Mouse (Mus musculus): ENCODE results near the gene Arf4.
A peak's percentile ranks its signal among the peaks of the same experiment; 100 is the strongest.
"Not testable (repeated sequence)": the region's sequence is repeated elsewhere in the genome, so short reads cannot be mapped to it uniquely, and the experiment has no call there.

Gene Arf4

GRCm38 (mm10) chr14:26662488-26662887 lies 24.6 kb downstream of the Arf4 start:
- DNase-seq (ENCODE audit: low spot score): no peak

GRCm38 (mm10) chr14:26663851-26664250 lies 26.0 kb downstream of the Arf4 start:
- DNase-seq (ENCODE audit: low spot score): no peak

- no peak for DNase-seq (ENCODE audit: low spot score)
Measured at GRCm38 (mm10) chr14:26667991-26668370, 30.1 kb downstream of the Arf4 start.

GRCm38 (mm10) chr14:26668371-26669291 lies 30.8 kb downstream of the Arf4 start:
- peak; percentile 43 for DNase-seq (ENCODE audit: low spot score)

DNA sequence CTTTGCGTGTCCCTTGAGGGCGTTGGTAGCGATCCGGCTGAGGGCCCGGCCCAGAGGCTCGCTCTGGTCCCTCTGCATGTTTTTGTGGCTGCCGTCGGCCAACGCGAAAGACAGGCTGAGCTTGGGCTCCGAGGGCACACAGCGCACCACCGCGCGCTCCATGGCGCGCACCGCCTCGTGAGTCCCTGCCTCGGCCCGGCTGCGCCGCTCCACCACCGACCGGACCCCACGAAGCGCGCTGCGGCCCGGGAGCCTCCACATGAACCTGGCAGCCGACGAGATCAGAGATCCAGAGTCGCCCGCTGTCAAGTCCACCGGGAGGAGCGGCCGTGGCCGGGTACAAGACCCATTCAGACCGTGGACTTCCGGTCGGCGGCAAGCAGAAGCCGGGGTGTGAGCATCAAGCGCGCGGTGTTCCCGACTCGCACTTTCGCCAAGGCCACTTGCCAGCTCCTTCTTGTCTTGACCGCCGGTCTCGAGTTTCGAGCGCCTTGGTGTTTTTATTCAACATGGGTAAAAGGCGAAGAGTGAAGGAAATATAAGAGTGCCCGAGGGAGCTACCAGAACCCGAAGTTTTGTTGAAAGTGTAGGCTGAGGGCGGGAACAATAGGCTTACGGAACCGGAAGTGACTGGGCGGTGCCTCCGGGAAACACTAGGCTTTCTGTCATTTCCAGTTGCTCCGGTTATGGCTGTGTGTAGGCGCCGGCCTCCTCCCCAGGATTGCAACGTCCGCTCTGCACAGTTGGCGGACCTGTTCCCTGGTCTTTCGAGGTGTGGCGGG lies 31.6 kb downstream of the Arf4 start, which contains the start of gene Pde12:
TSS of gene Pde12 (minus strand) at position 592 of the 782 bp plus-strand sequence.
- peak; percentile 91 for DNase-seq (ENCODE audit: low spot score)

DNA sequence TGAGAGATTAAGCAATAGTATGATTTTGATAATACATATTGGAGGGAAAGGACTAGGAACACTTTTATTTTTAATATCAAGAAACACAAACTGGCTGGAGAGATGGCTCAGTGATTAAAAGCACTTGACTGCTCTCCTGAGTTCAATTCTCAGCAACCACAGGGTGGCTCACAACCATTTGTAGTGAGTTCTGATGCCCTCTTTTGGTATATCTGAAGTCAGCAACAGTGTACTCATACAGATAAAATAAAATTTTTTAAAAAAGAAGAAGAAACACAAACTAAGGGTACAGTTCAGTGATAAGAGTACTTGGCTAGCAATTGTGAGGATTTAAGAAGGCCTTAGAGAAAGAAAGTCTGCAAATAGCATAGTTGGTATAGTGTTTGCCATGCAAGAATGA lies 33.1 kb downstream of the Arf4 start:
- DNase-seq (ENCODE audit: low spot score): no peak

DNA sequence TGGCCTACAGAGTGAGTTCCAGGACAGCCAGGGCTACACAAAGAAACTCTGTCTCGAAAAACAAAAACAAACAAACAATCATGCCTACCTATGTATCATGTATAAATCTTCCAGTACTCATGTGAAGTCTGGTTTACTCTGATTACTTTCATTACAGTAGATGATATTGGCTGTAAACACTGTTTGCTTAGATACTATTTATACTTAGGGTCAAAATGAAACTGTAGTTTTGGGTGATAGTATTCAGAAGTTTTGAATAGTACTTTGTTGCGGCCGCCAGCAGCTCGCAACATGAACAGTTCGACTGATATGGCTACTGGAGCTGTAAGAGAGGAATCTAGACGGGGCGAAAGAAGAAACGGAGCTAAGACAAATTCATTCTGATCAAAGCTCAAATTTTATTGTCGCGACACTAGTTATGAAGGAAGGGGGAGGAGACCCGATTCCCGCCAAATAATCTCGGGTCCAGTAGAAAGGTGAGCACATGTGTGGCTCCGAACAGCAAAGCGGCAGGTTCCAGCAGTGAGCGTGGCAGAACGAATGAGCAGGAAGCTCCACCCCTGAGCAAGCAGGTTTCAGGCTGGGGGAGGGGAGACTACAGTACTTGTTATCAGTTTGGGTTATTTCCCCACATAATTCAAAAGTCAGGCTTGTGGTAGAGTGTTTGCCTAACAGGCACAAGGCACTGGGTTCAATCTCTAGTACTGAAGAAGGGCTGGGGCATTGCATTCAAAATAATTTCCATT lies 34.2 kb downstream of the Arf4 start:
- DNase-seq (ENCODE audit: low spot score): not testable (repeated sequence)

DNA sequence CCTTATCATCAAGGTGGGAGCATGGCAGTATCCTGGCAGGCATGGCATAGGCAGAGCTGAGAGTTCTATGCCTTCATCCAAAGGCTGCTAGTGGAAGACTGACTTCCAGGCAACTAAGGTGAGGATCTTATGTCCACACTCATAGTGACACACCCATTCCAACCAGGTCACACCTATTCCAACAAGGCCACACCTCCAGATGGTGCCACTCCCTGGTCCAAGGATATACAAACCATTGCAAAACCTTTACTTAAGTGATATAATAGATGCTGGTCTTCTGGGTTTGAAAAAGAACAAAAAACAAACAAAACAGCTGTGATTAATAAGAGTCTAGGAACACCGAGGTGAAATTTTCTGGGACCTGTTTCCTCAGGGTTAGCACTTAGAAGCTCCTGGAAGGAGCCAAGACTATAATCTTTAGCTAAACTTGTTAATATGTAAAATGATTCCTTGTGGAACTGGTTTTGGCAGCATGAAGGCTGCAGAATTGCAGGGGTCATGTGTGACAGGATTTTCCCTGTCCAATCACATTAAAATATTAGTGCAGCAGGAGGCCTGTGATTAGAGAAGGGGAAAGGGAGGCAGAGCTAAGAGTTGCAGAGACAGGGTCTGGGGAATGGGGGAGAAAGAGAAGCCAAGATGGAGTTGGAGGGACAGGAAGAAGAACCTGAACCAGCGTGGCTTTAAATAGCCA lies 36.7 kb downstream of the Arf4 start:
- DNase-seq (ENCODE audit: low spot score): not testable (repeated sequence)

DNA sequence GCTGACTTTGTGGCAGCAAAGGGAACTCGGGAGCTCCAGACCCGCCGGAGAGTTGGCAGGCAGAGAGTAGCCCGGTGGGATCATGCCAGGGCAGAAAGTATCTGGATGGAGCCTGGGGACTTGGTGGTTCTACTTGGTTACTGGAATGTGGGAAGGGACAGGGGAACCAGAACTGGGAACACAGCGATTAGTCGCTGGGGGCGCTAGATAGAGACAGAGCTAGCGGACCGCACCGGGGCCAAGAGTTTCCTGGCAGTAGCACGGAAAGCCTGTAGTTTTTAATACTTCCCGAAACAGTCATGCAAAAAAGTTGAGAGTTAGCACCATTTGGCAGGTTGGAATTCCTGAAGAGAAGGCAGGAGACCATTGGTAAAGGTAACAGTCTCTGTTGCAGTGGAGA lies 37.5 kb downstream of the Arf4 start:
- DNase-seq (ENCODE audit: low spot score): no peak

GRCm38 (mm10) chr14:26675791-26676190 lies 37.9 kb downstream of the Arf4 start:
- no peak for DNase-seq (ENCODE audit: low spot score)

DNA sequence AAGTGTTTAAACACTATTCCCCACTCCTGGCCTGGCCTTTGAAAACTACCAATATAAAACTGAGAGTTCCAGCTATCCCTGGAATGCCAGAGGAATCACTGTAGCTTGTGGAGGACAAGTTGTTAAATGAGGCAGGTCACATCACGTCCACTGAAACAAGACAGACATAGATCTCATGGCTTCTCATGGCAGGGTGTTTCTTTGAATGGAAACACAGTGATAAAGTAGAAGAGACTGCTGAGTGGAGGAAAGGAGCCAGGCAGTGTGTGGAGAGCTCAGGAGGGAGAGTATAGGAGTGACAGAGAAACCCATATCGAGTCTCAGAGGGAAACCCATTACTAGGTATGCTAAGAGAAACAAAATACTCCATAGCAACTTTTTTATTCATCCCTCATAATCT lies 52.9 kb downstream of the Arf4 start:
- no peak for DNase-seq (ENCODE audit: low spot score)

GRCm38 (mm10) chr14:26691363-26691762 lies 53.5 kb downstream of the Arf4 start:
- DNase-seq (ENCODE audit: low spot score): no peak

- no peak for DNase-seq (ENCODE audit: low spot score)
Measured at GRCm38 (mm10) chr14:26692974-26693373, 55.1 kb downstream of the Arf4 start, which contains the start of gene Dnah12. Gene Dnah12 (plus strand): TSS chr14:26693274.

- DNase-seq (ENCODE audit: low spot score): no peak
Measured at GRCm38 (mm10) chr14:26697912-26698311, 60.0 kb downstream of the Arf4 start.

DNA sequence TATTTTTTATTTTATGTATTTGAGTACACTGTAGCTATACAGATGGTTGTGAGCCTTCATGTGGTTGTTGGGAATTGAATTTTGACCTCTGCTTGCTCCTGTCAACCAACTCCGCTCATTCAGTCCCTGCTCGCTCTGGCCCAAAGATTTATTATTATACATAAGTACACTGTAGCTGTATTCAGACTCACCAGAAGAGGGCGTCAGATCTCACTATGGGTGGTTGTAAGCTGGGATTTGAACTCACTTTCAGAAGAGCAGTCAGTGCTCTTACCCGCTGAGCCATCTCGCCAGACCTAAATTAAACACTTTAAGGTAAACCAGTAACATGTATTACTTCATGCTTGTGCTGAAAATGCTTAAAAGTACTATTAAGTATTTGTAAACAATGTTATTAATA lies 67.4 kb downstream of the Arf4 start:
- DNase-seq (ENCODE audit: low spot score): not testable (repeated sequence)
